Mouse (Mus musculus): ENCODE measurements around the gene Gpatch8. TPM values are rescaled to one million over a fixed set of nuclear protein-coding genes. Genes with fewer than 3 reads are reported as not detected.

The Gpatch8 gene
- polyA plus RNA-seq, 1 experiment = 26.3 TPM

DNA sequence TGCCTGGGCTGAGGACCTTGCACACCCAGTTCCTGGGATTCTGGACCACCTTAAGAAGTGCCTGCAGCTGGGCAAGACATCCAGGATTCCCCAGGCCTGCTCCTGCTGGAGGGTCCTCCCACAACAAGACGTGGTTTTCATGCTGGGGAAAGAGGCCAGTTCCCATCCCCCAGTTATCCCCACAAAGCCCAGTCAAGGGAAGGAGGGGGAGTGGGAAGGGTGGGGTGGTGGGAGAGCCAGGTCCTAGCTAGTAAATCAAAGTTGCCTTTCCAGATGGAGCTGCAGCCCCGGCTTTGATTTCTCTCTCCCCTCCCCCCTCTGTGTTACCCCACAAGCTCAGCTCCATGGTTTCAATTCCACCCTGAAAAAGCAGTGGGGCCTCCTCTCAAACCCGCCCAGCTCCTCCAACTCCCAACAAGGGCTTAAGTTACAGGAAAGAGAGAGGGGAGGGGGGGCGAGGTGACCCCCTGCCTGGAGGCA, 39.2 kb upstream of the Gpatch8 start:
- H3K4me3 ChIP-seq (ENCODE audit: low read depth, low read length) = no peak overlapping the region
- no peaks in the 10 kb centered on the region for H3K36me3 ChIP-seq (ENCODE audit: control insufficient read depth, insufficient read depth, low read length)
- H3K27ac ChIP-seq (ENCODE audit: insufficient read depth, low read depth, low read length) = no peak overlapping the region
- H3K27me3 ChIP-seq (ENCODE audit: control insufficient read depth, insufficient read depth, low read length) = no peaks in the 10 kb centered on the region
- TF ChIP-seq POLR2A (IDR thresholded peaks at IDR 0.05; ENCODE audit: low read depth, low read length) = no peak
- no peak for TF ChIP-seq CTCF (IDR thresholded peaks at IDR 0.05; ENCODE audit: extremely low read depth, insufficient read length, insufficient replicate concordance, low read depth, low read length)
- no peaks in the 10 kb centered on the region for H3K4me1 ChIP-seq (ENCODE audit: control insufficient read depth, insufficient read depth, insufficient read length, low read length)
- WGBS = 59% methylated on average over 3 of the region's 4 CpGs

DNA sequence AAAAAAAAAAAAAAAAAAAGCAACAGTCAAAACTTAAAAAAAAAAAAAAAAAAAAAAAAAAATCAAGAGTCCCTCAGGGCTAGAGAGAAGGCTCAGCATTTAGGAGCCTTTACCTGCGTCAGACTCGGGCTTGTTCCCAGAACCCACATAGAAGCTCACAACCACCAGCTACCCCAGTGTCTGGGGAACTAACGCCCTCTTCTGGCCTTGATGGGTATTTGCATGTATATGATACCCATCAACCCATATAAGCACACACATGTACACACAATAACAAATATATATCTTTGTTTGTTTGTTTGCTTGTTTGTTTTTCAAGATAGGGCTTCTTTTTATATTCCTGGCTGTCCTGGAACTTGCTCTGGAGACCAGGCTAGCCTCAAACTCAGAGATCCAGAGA, 31.4 kb upstream of the Gpatch8 start:
- H3K27me3 ChIP-seq (ENCODE audit: control insufficient read depth, insufficient read depth, low read length) = no peaks in the 10 kb centered on the region
- TF ChIP-seq CTCF (IDR thresholded peaks at IDR 0.05; ENCODE audit: extremely low read depth, insufficient read length, insufficient replicate concordance, low read depth, low read length) (no peak), POLR2A (IDR thresholded peaks at IDR 0.05; ENCODE audit: low read depth, low read length) (no peak)
- H3K27ac ChIP-seq (ENCODE audit: insufficient read depth, low read depth, low read length) = no peak overlapping the region
- no peaks in the 10 kb centered on the region; the same call in 1 of the 2 replicates for H3K4me1 ChIP-seq (ENCODE audit: control insufficient read depth, insufficient read depth, insufficient read length, low read length)
- no peaks in the 10 kb centered on the region for H3K36me3 ChIP-seq (ENCODE audit: control insufficient read depth, insufficient read depth, low read length)
- no peak overlapping the region for H3K4me3 ChIP-seq (ENCODE audit: low read depth, low read length)
- 81% methylated on average over 3 of the region's 3 CpGs for WGBS

DNA sequence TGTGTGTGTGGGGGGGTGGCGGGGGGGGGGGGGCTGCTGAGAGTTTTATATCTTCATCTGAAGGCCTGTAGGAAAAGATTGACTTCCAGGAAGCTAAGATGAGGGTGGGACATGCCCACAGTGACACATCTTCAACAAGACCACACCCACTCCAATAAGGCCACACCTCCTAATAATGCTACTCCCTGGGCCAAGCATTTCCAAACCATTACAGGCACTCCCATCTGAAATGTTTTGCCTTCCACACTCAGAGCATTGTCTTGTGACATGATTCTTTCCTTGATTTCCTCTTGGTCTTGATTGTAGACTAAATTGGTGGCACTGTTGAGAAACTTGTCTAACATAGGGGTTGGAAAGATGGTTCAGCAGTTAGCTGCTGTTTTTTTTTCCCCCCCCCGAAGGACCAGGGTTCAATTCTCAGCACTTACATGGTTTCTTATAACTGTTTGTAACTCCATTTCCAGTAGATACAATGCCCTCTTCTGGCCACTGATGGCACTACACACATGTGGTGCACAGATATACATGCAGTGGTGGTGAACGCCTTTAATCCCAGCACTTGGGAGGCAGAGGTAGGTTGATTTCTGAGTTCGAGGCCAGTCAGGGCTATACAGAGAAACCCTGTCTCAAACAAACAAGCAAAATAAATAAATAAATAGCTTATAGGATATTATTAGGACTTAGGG, 30.4 kb upstream of the Gpatch8 start:
- 90% methylated on average over 4 of the region's 4 CpGs for WGBS

DNA sequence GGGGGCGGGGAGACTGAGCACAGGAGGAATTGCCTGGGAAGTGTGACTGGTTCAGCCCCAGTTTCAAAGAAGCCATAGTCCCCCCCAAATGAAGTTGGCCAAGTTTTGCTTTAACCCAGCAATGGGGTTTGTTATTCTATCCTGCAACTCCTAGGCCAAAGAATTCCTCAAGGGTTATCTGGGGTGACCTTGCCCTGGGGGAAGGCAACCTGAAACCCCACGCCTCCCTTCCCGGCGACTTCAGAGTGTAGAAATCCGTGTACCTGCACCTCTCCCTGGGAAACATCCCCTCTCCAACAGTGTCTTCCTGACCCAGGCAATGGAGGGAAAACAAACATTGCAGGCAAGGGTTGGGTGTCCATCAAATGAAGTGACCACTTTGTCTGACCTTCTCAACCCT, 26.5 kb upstream of the Gpatch8 start:
- H3K27ac ChIP-seq (ENCODE audit: insufficient read depth, low read depth, low read length) = no peak overlapping the region
- TF ChIP-seq CTCF (IDR thresholded peaks at IDR 0.05; ENCODE audit: extremely low read depth, insufficient read length, insufficient replicate concordance, low read depth, low read length) = no peak
- no peak for TF ChIP-seq POLR2A (IDR thresholded peaks at IDR 0.05; ENCODE audit: low read depth, low read length)
- WGBS = 48% methylated on average over 5 of the region's 5 CpGs
- no peaks in the 10 kb centered on the region for H3K36me3 ChIP-seq (ENCODE audit: control insufficient read depth, insufficient read depth, low read length)
- peaks cover 1% of the 10 kb centered on the region for H3K4me1 ChIP-seq (ENCODE audit: control insufficient read depth, insufficient read depth, insufficient read length, low read length)
- no peaks in the 10 kb centered on the region for H3K27me3 ChIP-seq (ENCODE audit: control insufficient read depth, insufficient read depth, low read length)
- no peak overlapping the region for H3K4me3 ChIP-seq (ENCODE audit: low read depth, low read length)

More for the DNA sequence above, 30.4 kb upstream of the Gpatch8 start:
- H3K27ac ChIP-seq (ENCODE audit: insufficient read depth, low read depth, low read length) = no peak overlapping the region
- no peaks in the 10 kb centered on the region for H3K27me3 ChIP-seq (ENCODE audit: control insufficient read depth, insufficient read depth, low read length)
- H3K4me1 ChIP-seq (ENCODE audit: control insufficient read depth, insufficient read depth, insufficient read length, low read length) = no peaks in the 10 kb centered on the region; the same call in 1 of the 2 replicates
- TF ChIP-seq CTCF (IDR thresholded peaks at IDR 0.05; ENCODE audit: extremely low read depth, insufficient read length, insufficient replicate concordance, low read depth, low read length) (no peak), POLR2A (IDR thresholded peaks at IDR 0.05; ENCODE audit: low read depth, low read length) (no peak)
- no peak overlapping the region for H3K4me3 ChIP-seq (ENCODE audit: low read depth, low read length)
- H3K36me3 ChIP-seq (ENCODE audit: control insufficient read depth, insufficient read depth, low read length) = no peaks in the 10 kb centered on the region

DNA sequence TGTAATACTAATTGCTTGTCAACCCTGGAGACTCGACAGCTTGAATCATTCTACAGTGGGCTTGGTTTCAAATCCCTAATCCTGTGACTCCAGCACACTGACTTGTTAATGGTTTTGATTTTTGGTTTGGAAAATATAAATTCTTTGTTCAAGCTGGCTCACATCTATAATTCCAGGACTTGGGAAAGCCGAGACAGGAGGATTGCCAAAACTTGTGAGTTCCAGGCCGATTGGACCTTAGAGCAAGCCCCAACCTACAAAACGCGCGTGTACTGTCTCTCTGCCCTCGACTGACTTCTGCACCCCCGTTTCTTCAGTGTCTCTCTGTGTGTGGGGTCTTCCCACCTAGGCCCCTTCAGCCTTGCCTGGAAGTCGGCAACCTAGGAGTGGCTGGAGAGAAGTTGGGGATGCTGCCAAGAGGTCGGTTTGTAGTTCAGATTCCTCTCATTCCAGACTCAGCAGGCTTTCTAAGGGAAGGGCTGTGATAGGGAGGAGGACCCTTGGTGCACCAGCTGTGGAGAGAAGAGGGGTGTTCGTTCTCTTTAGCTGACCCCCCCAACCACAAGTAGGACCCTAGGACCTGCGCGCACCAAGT, 25.9 kb upstream of the Gpatch8 start:
- H3K27ac ChIP-seq (ENCODE audit: insufficient read depth, low read depth, low read length) = no peak overlapping the region
- H3K4me1 ChIP-seq (ENCODE audit: control insufficient read depth, insufficient read depth, insufficient read length, low read length) = peaks cover 1% of the 10 kb centered on the region
- TF ChIP-seq POLR2A (IDR thresholded peaks at IDR 0.05; ENCODE audit: low read depth, low read length) (no peak), CTCF (IDR thresholded peaks at IDR 0.05; ENCODE audit: extremely low read depth, insufficient read length, insufficient replicate concordance, low read depth, low read length) (no peak)
- no peak overlapping the region for H3K4me3 ChIP-seq (ENCODE audit: low read depth, low read length)
- WGBS = 44% methylated on average over 13 of the region's 13 CpGs
- H3K36me3 ChIP-seq (ENCODE audit: control insufficient read depth, insufficient read depth, low read length) = no peaks in the 10 kb centered on the region
- no peaks in the 10 kb centered on the region for H3K27me3 ChIP-seq (ENCODE audit: control insufficient read depth, insufficient read depth, low read length)

DNA sequence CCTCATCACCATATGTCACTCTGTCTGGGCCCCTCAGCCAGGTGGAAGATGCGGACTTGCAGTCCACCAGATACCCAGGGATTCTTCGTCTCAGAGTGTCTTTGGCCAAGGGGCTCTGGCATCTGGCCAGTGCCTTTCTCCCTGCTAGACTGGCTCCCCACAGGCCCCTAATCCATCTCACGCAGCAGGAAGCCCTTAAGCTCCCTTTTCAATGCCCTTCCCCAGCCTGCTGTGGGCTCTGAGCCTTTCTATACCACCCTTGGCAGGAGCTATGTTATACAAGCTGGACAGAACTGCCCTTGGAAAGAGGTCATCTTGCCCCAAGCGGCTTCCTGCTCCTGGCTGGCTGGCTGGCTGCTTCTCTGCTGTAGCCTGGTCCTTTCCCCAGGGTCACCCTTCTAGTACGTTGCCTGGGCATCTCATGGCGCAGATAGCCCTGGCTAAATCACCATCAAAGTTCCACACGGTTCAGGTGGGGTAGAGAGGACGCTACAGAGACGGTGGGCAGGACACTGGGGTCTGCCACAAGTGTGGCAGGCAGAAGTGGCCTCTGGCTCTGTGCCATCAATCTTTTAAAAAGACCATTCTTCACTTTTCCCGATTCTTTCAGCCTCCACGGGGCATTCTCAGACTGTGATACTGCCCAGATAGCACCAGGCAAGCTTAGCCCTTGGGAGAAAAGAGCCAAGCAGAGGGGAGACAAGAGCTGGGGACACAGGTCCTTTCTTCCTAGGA, 25.3 kb upstream of the Gpatch8 start:
- peaks cover 1% of the 10 kb centered on the region for H3K4me1 ChIP-seq (ENCODE audit: control insufficient read depth, insufficient read depth, insufficient read length, low read length)
- H3K27me3 ChIP-seq (ENCODE audit: control insufficient read depth, insufficient read depth, low read length) = no peaks in the 10 kb centered on the region
- 54% methylated on average over 11 of the region's 11 CpGs for WGBS
- no peak overlapping the region for H3K4me3 ChIP-seq (ENCODE audit: low read depth, low read length)
- no peak overlapping the region for H3K27ac ChIP-seq (ENCODE audit: insufficient read depth, low read depth, low read length)
- H3K36me3 ChIP-seq (ENCODE audit: control insufficient read depth, insufficient read depth, low read length) = no peaks in the 10 kb centered on the region
- TF ChIP-seq CTCF (IDR thresholded peaks at IDR 0.05; ENCODE audit: extremely low read depth, insufficient read length, insufficient replicate concordance, low read depth, low read length) (no peak), POLR2A (IDR thresholded peaks at IDR 0.05; ENCODE audit: low read depth, low read length) (no peak)

DNA sequence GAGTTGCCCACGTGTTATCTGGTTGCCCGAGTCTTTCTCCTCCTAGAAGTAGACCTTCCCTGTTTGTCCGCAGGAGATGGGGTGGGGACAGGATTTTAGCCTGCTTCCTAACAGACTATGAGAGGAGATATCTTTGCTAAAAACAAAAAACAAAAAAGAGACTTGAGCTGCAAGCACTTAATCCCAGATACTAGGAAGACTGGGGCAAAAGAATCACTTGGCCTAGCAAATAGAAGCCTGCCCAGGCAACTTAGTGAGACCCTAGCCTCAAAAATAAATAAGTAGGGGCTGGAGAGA, 23.8 kb upstream of the Gpatch8 start:
- Histone ChIP-seq H3K4me3 (ENCODE audit: low read depth, low read length) (peak overlapping the region; percentile 49; the same call in 1 of the 2 replicates), H3K27ac (ENCODE audit: insufficient read depth, low read depth, low read length) (peak overlapping the region; percentile 8), H3K27me3 (ENCODE audit: control insufficient read depth, insufficient read depth, low read length) (no peaks in the 10 kb centered on the region), H3K4me1 (ENCODE audit: control insufficient read depth, insufficient read depth, insufficient read length, low read length) (peaks cover 1% of the 10 kb centered on the region), H3K36me3 (ENCODE audit: control insufficient read depth, insufficient read depth, low read length) (no peaks in the 10 kb centered on the region)
- 74% methylated on average over 3 of the region's 3 CpGs for WGBS
- TF ChIP-seq CTCF (IDR thresholded peaks at IDR 0.05; ENCODE audit: extremely low read depth, insufficient read length, insufficient replicate concordance, low read depth, low read length) (no peak), POLR2A (IDR thresholded peaks at IDR 0.05; ENCODE audit: low read depth, low read length) (no peak)
